Mouse (Mus musculus) adrenal gland, postnatal 4 days (tissue): ENCODE results near the gene Anp32e. TPM values are rescaled to one million over a fixed set of nuclear protein-coding genes. Genes with fewer than 3 reads are reported as not detected.
"Not testable (repeated sequence)": the region's sequence is repeated elsewhere in the genome, so short reads cannot be mapped to it uniquely, and the experiment has no call there.

Experiments used
- DNase-seq, 2 experiments: peaks; one replicate each; pipeline ENCODE4 v3.0.0; 2021 to 2022; ENCODE audit warnings: low spot score in 2 of 2, mixed read lengths in 2 of 2
- total RNA-seq, 2 experiments: library from RNA; stranded (reverse); gene quantifications; 2 replicates each; pipeline ENCODE4 v1.2.3; 2021

Gene Anp32e
- total RNA-seq, 2 experiments from 2014 or later = 145 to 146 TPM

GRCm38 (mm10) chr3:95903753-95904502 lies 25.1 kb upstream of the Anp32e start:
- no peak for DNase-seq

GRCm38 (mm10) chr3:95904568-95904967 lies 24.5 kb upstream of the Anp32e start, which contains the start of gene Car14:
TSS of gene Car14 (minus strand) at chr3:95904691.
- DNase-seq = no peak

GRCm38 (mm10) chr3:95905146-95905939 lies 23.7 kb upstream of the Anp32e start:
- no peak for DNase-seq

GRCm38 (mm10) chr3:95905940-95906492 lies 23.0 kb upstream of the Anp32e start:
- no peak for DNase-seq

GRCm38 (mm10) chr3:95906860-95907259 lies 22.2 kb upstream of the Anp32e start:
- DNase-seq = no peak

GRCm38 (mm10) chr3:95907613-95908012 lies 21.4 kb upstream of the Anp32e start:
- no peak for DNase-seq

- no peak for DNase-seq
Observed at GRCm38 (mm10) chr3:95914706-95915105, 14.3 kb upstream of the Anp32e start.

GRCm38 (mm10) chr3:95916760-95917159 lies 12.3 kb upstream of the Anp32e start:
- no peak for DNase-seq

- not testable (repeated sequence) for DNase-seq
Observed at GRCm38 (mm10) chr3:95920532-95920931, 8.5 kb upstream of the Anp32e start.

- not testable (repeated sequence) for DNase-seq
Observed at GRCm38 (mm10) chr3:95923429-95923828, 5.6 kb upstream of the Anp32e start.

- DNase-seq = no peak
Observed at GRCm38 (mm10) chr3:95924185-95924584, 4.9 kb upstream of the Anp32e start.

- DNase-seq = no peak
Observed at GRCm38 (mm10) chr3:95925087-95925486, 4.0 kb upstream of the Anp32e start.

- DNase-seq = no peak
Observed at GRCm38 (mm10) chr3:95928261-95928657, 787 bp upstream of the Anp32e start.

- peak; percentile 19 to 27 for DNase-seq
Observed at GRCm38 (mm10) chr3:95929581-95930470, 780 bp downstream of the Anp32e start.

GRCm38 (mm10) chr3:95930471-95930789 lies 1.4 kb downstream of the Anp32e start:
- DNase-seq = no peak

GRCm38 (mm10) chr3:95931471-95931870 lies 2.4 kb downstream of the Anp32e start:
- DNase-seq = no peak

GRCm38 (mm10) chr3:95932157-95932556 lies 3.1 kb downstream of the Anp32e start:
- no peak for DNase-seq

GRCm38 (mm10) chr3:95932566-95932965 lies 3.5 kb downstream of the Anp32e start:
- no peak for DNase-seq

- no peak for DNase-seq
Observed at GRCm38 (mm10) chr3:95933111-95933750, 4.2 kb downstream of the Anp32e start.

- no peak for DNase-seq
Observed at GRCm38 (mm10) chr3:95934448-95934847, 5.4 kb downstream of the Anp32e start.

GRCm38 (mm10) chr3:95938217-95938616 lies 9.2 kb downstream of the Anp32e start:
- no peak for DNase-seq
